Mouse (Mus musculus): ENCODE measurements around the gene Twist1. TPM values are rescaled to one million over a fixed set of nuclear protein-coding genes. Genes with fewer than 3 reads are reported as not detected.

The Twist1 gene
- polyA plus RNA-seq (2012; rRNA removed), result 0.93 and 1.8 TPM in 2 replicates

GRCm38 (mm10) chr12:33957400-33958240 is at the start of gene Twist1:
Gene Twist1, plus strand, starts transcription at chr12:33957671.
- no peak for DNase-seq
- H3K4me1 ChIP-seq (ENCODE audit: control insufficient read depth, insufficient read depth, low read length), result no peaks in the 10 kb centered on the region
- TF ChIP-seq POLR2A (IDR thresholded peaks at IDR 0.05; ENCODE audit: borderline replicate concordance, insufficient read depth, low read length) (no peak), CTCF (IDR thresholded peaks at IDR 0.05; ENCODE audit: borderline replicate concordance, insufficient read depth, low read depth, low read length) (no peak)
- H3K27ac ChIP-seq (ENCODE audit: insufficient read depth, low read length), result no peak within 1 kb of the TSS
- H3K4me3 ChIP-seq (replicated peaks; ENCODE audit: insufficient read depth, low read depth, low read length), result peak within 1 kb of the TSS; percentile 40
- WGBS, result 2% methylated on average over 100 of the region's 105 CpGs
- peaks cover 9% of the 10 kb centered on the region; the same call in 1 of the 2 replicates for H3K27me3 ChIP-seq (ENCODE audit: control insufficient read depth, insufficient read depth, low read length)

DNA sequence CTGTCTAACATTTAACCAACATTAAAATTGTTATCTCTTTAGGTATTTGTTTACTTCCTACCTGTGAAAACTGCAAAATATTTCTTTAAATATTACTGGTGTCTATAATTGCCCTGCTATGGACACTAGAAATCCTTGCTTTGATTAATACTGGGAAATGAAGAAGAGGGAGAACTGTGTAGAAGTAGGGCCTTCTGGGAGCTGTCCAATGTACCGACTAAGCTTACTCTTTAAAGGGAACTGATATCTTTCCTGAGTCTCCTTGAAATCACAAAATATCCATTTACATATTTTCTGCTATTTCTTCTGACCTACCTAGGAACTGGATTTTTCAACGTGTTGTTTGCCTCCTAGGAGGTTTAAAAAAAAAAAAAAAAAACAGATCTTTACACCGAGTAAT is 30.7 kb upstream of the Twist1 start:
- H3K27ac ChIP-seq (ENCODE audit: insufficient read depth, low read length), result no peak overlapping the region
- H3K4me3 ChIP-seq (replicated peaks; ENCODE audit: insufficient read depth, low read depth, low read length), result no peak overlapping the region
- peaks cover 3% of the 10 kb centered on the region; the same call in 1 of the 2 replicates for H3K27me3 ChIP-seq (ENCODE audit: control insufficient read depth, insufficient read depth, low read length)
- WGBS, result 27% methylated on average over 3 of the region's 3 CpGs
- no peak for TF ChIP-seq POLR2A (IDR thresholded peaks at IDR 0.05; ENCODE audit: borderline replicate concordance, insufficient read depth, low read length)
- TF ChIP-seq CTCF (IDR thresholded peaks at IDR 0.05; ENCODE audit: borderline replicate concordance, insufficient read depth, low read depth, low read length), result no peak
- no peaks in the 10 kb centered on the region for H3K4me1 ChIP-seq (ENCODE audit: control insufficient read depth, insufficient read depth, low read length)
- DNase-seq, result no peak

DNA sequence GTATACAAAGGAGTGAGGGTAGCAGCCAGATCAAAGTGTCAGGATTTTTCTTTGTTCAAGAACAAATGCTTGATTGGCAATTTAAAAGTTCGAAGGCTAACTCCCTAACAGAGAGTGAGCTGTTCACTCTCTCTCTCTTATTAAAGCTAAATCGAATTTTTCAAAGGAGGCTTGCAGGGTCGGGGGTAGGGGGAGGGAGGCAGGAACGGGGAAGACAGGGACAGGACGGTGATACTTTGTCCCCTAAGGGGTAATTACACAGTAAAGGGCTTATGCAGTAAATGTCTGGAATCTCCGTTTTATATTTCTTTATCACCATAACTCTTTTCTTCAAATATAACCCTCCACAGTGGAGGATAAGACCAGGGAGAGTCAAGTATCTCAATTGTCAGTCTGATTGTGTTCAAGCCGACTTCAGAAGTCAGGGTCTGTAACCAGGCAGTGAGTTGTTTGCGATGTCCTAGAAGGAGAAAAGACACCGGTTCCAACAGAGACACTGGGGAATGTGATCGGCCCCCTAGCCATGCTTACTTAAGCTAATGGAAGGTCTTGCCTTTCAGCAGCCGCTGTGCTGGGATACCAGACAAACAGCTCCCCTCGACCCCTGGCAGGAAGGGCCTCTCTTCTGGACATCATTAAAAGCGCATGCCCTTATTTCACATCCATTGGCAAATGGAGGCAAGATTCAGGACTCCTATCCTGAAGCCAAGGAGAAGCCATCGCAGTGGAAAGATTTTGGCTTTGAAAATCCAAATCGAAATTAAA is 30.0 kb upstream of the Twist1 start:
- H3K4me3 ChIP-seq (replicated peaks; ENCODE audit: insufficient read depth, low read depth, low read length), result no peak overlapping the region

DNA sequence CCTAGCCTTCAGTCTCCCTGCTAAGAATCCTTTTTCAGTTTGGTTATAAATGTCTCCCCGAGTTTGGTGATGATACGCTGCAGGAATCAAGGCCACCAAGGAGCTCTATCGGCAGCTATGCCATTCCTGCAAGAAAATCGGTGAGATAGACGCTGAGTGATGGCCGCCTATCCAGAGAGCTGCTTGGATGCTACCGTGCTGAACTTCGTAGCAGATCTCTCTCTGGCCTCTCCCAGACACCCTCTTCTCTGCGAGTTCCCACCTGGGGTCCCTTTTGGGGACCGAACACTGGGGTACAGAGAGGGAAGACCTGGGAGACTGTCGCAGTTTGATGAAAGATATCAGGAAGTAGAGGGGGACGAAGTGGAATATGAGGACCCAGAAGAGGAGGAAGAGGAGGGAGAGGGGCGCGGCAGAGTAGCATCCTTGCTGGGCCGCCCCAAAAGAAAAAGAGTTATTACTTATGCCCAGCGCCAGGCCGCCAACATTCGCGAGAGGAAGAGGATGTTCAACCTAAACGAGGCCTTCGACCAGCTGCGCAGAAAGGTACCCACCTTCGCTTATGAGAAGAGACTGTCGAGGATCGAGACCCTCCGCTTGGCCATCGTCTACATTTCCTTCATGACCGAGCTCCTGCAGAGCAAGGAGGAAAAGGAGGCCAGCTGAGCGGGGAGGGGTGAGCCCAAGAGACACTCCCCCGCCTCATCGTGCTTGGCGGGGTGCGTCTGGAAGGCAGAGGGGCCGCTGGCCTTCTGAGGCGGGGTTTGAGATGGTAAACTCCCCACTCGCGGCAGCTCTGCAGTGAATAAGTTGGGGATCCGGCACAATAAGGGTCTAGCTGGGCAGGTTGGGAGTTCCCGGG is 28.9 kb upstream of the Twist1 start, which contains the start of gene Ferd3l:
Gene Ferd3l, plus strand, starts transcription at position 95 of the 862 bp plus-strand sequence.
- no peak within 1 kb of the TSS for H3K27ac ChIP-seq (ENCODE audit: insufficient read depth, low read length)
- DNase-seq, result no peak
- H3K27me3 ChIP-seq (ENCODE audit: control insufficient read depth, insufficient read depth, low read length), result peaks cover 3% of the 10 kb centered on the region; the same call in 1 of the 2 replicates
- no peak within 1 kb of the TSS for H3K4me3 ChIP-seq (replicated peaks; ENCODE audit: insufficient read depth, low read depth, low read length)
- 2% methylated on average over 39 of the region's 39 CpGs for WGBS
- TF ChIP-seq POLR2A (IDR thresholded peaks at IDR 0.05; ENCODE audit: borderline replicate concordance, insufficient read depth, low read length) (no peak), CTCF (IDR thresholded peaks at IDR 0.05; ENCODE audit: borderline replicate concordance, insufficient read depth, low read depth, low read length) (no peak)
- H3K4me1 ChIP-seq (ENCODE audit: control insufficient read depth, insufficient read depth, low read length), result no peaks in the 10 kb centered on the region

More for the DNA sequence above, 30.0 kb upstream of the Twist1 start:
- Histone ChIP-seq H3K4me1 (ENCODE audit: control insufficient read depth, insufficient read depth, low read length) (no peaks in the 10 kb centered on the region), H3K27me3 (ENCODE audit: control insufficient read depth, insufficient read depth, low read length) (peaks cover 3% of the 10 kb centered on the region; the same call in 1 of the 2 replicates), H3K27ac (ENCODE audit: insufficient read depth, low read length) (no peak overlapping the region)
- WGBS, result 3% methylated on average over 15 of the region's 15 CpGs
- peak in 1 of 2 experiments; percentile 3 for DNase-seq
- TF ChIP-seq POLR2A (IDR thresholded peaks at IDR 0.05; ENCODE audit: borderline replicate concordance, insufficient read depth, low read length), result no peak

GRCm38 (mm10) chr12:33952843-33953242 is 4.6 kb upstream of the Twist1 start:
- no peak overlapping the region for H3K27ac ChIP-seq (ENCODE audit: insufficient read depth, low read length)
- no peaks in the 10 kb centered on the region for H3K4me1 ChIP-seq (ENCODE audit: control insufficient read depth, insufficient read depth, low read length)
- 11% methylated on average over 3 of the region's 3 CpGs for WGBS
- no peak for DNase-seq
- peaks cover 7% of the 10 kb centered on the region; the same call in 1 of the 2 replicates for H3K27me3 ChIP-seq (ENCODE audit: control insufficient read depth, insufficient read depth, low read length)
- TF ChIP-seq CTCF (IDR thresholded peaks at IDR 0.05; ENCODE audit: borderline replicate concordance, insufficient read depth, low read depth, low read length), result no peak
- TF ChIP-seq POLR2A (IDR thresholded peaks at IDR 0.05; ENCODE audit: borderline replicate concordance, insufficient read depth, low read length), result no peak
- H3K4me3 ChIP-seq (replicated peaks; ENCODE audit: insufficient read depth, low read depth, low read length), result no peak overlapping the region

DNA sequence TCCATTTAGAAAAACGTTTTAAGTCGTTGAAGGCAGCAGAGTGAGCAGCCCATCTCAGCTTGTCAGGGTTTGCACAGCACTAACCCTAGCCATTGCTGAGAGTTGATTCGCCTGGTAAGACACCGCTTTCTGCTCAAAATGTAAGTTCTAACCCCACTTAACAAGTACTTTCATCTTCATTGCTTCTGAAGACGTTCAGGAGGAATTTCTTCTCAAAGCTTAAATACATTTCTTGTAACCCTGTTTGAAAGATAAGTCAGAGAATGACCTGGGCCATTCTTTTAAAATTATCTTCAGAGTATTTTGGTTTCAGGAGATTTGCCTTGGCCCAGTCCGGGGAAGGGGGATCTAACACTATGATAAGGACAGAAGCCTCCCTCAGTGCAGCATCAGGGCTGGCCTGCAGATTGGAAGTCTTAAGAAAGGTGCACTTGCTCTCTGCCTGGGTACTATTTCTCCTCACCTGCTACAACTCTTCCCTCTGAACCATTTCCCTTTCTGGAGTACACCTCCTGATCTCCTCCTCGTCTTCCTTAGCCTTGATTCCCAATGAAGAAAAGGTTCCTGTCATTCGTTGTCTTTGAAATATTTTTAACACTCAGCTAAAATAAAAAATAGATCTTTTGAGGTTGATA is 2.4 kb upstream of the Twist1 start:
- Histone ChIP-seq H3K4me1 (ENCODE audit: control insufficient read depth, insufficient read depth, low read length) (no peaks in the 10 kb centered on the region), H3K4me3 (replicated peaks; ENCODE audit: insufficient read depth, low read depth, low read length) (no peak overlapping the region), H3K27me3 (ENCODE audit: control insufficient read depth, insufficient read depth, low read length) (peaks cover 9% of the 10 kb centered on the region; the same call in 1 of the 2 replicates), H3K27ac (ENCODE audit: insufficient read depth, low read length) (no peak overlapping the region)
- TF ChIP-seq CTCF (IDR thresholded peaks at IDR 0.05; ENCODE audit: borderline replicate concordance, insufficient read depth, low read depth, low read length), result no peak
- 20% methylated on average over 8 of the region's 8 CpGs for WGBS
- DNase-seq, result no peak

Data from cerebellum, adult 2 months (tissue).